Mouse (Mus musculus) embryonic fibroblast, embryonic 13.5 days (primary cell): ENCODE results near the gene Mrpl50. TPM values are rescaled to one million over a fixed set of nuclear protein-coding genes. Genes with fewer than 3 reads are reported as not detected.

Experiments
- H3K27ac ChIP-seq: 2 replicates; pipeline ENCODE4 v1.5.1; 2012; ENCODE audit warnings: low read length, control low read depth, inconsistent platforms; ENCODE audit not compliant: insufficient read depth
- H3K4me1 ChIP-seq: 2 replicates; pipeline ENCODE4 v1.6.1; 2011; ENCODE audit warnings: low read length; ENCODE audit not compliant: control insufficient read depth, insufficient read depth
- H3K4me3 ChIP-seq: 2 replicates; pipeline ENCODE4 v1.5.1; 2011; ENCODE audit warnings: mild to moderate bottlenecking, control low read depth, low read length; ENCODE audit not compliant: insufficient read depth
- CTCF ChIP-seq: IDR thresholded peaks from 2 replicates; pipeline ENCODE4 v1.5.1; 2011; ENCODE audit warnings: mild to moderate bottlenecking, control low read depth, low read length, moderate library complexity, borderline replicate concordance; ENCODE audit not compliant: insufficient read depth
- POLR2A ChIP-seq: IDR thresholded peaks from 2 replicates; pipeline ENCODE4 v1.6.1; 2011; ENCODE audit warnings: low read depth, mild to moderate bottlenecking, control low read depth, low read length, moderate library complexity
- polyA plus RNA-seq: library from polyadenylated mRNA; stranded (reverse); fragments of >200 nt; gene quantifications from 2 replicates; pipeline ENCODE4 v1.2.4, GENCODE M21; 2011; ENCODE audit warnings: low read depth; ENCODE audit not compliant: missing spikeins, insufficient read length

The Mrpl50 gene
- polyA plus RNA-seq, 1 experiment: 41.7 TPM

GRCm38 (mm10) chr4:49546026-49546425 lies 25.1 kb upstream of the Mrpl50 start:
- no peaks in the 10 kb centered on the region for H3K4me1 ChIP-seq
- TF ChIP-seq CTCF: no peak
- no peak for TF ChIP-seq POLR2A

DNA sequence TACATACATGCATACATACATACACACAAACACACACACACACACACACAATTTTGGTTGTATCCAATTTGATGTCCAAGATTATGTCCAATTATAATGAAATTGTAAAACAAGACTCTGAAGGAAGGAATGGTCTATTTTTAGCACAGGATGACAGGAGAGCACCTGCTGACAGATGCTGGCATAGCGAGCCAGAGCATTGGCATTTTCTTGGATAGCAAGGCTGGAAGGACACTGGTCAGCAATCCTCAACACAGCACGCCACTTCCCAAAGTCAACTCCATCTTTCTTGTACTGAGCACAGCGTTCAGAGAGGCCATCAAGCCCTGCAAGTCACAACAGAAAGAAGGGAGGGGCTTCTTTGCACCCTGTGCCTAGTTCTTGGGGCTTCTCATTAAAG lies 20.1 kb upstream of the Mrpl50 start:
- Histone ChIP-seq H3K4me3 (no peak overlapping the region), H3K4me1 (no peaks in the 10 kb centered on the region), H3K27ac (no peak overlapping the region)
- TF ChIP-seq CTCF (no peak), POLR2A (no peak)

More at GRCm38 (mm10) chr4:49546026-49546425, 25.1 kb upstream of the Mrpl50 start:
- Histone ChIP-seq H3K4me3 (no peak overlapping the region), H3K27ac (no peak overlapping the region)

DNA sequence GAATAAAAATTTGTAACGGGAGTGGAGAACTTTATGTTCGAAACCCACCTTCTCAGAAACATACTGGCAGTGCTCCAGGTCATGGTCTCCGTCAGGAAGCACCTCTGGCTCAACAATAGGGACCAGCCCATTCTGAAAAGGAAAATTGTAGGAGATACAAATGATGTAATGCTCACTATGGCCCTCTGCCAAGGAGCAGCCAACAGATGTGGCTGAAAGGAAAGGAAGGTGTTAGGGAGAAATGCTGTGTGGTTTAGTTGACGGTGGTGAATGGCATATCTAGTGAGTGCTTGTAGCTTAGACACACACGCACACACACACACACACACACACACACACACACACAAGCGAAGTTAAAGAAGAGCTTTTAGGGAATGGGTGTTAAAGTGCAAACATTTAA lies 18.8 kb upstream of the Mrpl50 start:
- H3K27ac ChIP-seq: no peak overlapping the region
- TF ChIP-seq CTCF: no peak
- no peak for TF ChIP-seq POLR2A
- H3K4me3 ChIP-seq: no peak overlapping the region
- no peaks in the 10 kb centered on the region for H3K4me1 ChIP-seq

DNA sequence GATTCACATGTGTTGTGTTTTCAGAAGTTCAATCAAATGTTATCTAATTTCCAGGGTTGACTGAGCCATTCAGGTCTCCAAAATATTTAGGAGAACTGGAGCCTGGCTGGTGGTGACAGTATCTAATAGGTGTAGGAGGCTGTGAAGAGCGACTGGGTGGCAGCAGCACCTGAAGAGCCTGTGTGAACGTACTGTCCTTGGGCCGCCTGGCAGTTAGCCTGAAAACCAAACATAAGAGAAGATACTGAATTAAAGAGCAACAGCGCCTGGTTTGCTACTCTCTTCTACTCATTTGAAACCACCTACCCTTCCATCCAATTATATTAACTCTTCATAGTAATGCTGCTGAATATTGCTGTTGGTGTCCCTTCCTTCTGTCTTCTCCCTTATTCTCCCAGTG lies 15.8 kb upstream of the Mrpl50 start:
- H3K27ac ChIP-seq: no peak overlapping the region
- no peak overlapping the region for H3K4me3 ChIP-seq
- no peak for TF ChIP-seq POLR2A
- TF ChIP-seq CTCF: no peak

DNA sequence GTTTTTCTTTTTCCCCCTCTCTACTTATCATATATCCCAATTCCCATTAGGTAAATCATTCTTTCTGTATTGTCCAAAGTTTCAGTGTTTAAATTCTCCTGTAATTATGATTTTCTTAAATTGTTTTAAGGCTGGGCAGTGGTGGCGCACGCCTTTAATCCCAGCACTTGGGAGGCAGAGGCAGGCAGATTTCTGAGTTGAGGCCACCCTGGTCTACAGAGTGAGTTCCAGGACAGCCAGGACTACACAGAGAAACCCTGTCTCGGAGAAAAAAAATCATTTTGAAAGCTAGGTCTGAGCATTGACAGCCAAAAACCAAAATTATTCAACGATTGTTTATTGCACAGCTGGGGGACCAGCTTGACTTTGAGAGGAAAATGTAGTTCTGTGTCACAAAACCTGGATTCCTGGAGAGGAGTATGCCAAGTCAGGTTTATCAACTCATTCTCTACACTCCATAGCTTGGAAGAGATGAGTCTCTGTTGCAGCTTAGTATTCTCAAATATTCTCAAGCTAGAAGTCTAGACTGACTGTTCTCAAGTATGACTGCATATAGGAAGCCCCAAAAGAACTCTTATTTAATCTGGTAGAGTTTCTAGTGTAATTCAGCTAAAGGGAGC lies 14.9 kb upstream of the Mrpl50 start:
- no peaks in the 10 kb centered on the region for H3K4me1 ChIP-seq
- H3K27ac ChIP-seq: no peak overlapping the region
- H3K4me3 ChIP-seq: no peak overlapping the region
- TF ChIP-seq CTCF: no peak
- no peak for TF ChIP-seq POLR2A

More for the DNA sequence above, 15.8 kb upstream of the Mrpl50 start:
- no peaks in the 10 kb centered on the region for H3K4me1 ChIP-seq

DNA sequence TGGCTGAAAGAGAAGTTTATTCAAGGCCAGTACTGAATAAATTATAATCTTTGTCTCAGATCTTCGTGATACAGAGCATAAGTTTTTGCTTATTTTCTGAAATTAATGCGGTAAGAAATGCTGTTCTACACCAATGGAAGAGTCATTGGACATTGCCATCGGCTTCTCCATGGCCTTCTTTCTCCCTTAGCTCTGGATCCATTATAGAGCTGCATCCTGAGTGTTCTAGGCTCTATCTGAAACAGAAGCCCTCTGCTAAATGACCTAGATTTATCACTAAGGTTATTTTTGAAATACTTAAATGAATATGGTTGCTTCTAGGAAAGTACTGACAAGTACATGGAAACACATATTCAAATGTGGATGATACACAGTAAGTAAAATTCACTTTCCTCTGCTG lies 14.1 kb upstream of the Mrpl50 start:
- TF ChIP-seq CTCF (no peak), POLR2A (no peak)
- Histone ChIP-seq H3K4me3 (no peak overlapping the region), H3K27ac (no peak overlapping the region), H3K4me1 (no peaks in the 10 kb centered on the region)

GRCm38 (mm10) chr4:49522576-49522975 lies 1.7 kb upstream of the Mrpl50 start:
- Histone ChIP-seq H3K27ac (no peak overlapping the region), H3K4me3 (no peak overlapping the region), H3K4me1 (peaks cover 4% of the 10 kb centered on the region; the same call in 1 of the 2 replicates)
- TF ChIP-seq POLR2A (no peak), CTCF (no peak)

- Histone ChIP-seq H3K4me3 (peak overlapping the region; percentile 95), H3K4me1 (peaks cover 4% of the 10 kb centered on the region; the same call in 1 of the 2 replicates), H3K27ac (no peak overlapping the region)
- no peak for TF ChIP-seq CTCF
- no peak for TF ChIP-seq POLR2A
Measured at GRCm38 (mm10) chr4:49521346-49521745, 453 bp upstream of the Mrpl50 start.

- peaks cover 4% of the 10 kb centered on the region; the same call in 1 of the 2 replicates for H3K4me1 ChIP-seq
- H3K4me3 ChIP-seq: no peak overlapping the region
- TF ChIP-seq POLR2A (no peak), CTCF (no peak)
- H3K27ac ChIP-seq: no peak overlapping the region
Measured at GRCm38 (mm10) chr4:49519476-49519875, 1.4 kb downstream of the Mrpl50 start.

DNA sequence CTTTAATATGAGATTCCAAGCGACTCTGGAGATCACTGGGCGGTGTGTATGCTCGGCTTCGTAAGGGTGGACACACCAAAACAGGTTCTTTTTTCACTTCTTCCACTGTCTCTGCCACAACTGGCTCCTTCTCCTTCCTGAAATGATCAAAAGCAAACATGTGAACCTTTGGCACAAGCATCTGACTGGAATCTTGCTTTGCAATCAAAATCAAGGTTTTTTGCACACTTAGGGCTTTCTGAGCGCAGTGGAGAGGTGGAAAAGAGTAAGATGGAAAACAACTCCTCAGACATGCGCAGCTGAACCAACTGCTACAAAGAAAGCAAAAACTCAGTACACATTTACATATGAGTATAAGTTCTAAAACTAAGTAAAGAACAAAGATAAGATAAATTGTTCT lies 6.5 kb downstream of the Mrpl50 start:
- Histone ChIP-seq H3K4me1 (no peaks in the 10 kb centered on the region), H3K4me3 (no peak overlapping the region), H3K27ac (no peak overlapping the region)
- no peak for TF ChIP-seq CTCF
- no peak for TF ChIP-seq POLR2A
